Mouse (Mus musculus) retina, adult 2 months (tissue): ENCODE data around the gene Helt.

Experiments
- DNase-seq: peaks from one replicate; pipeline ENCODE4 v3.0.0-alpha.2; 2012; ENCODE audit warnings: low read depth, low spot score

The Helt gene

GRCm38 (mm10) chr8:46294181-46294892 is at the start of gene Helt:
Gene Helt (minus strand): TSS chr8:46294671.
- DNase-seq = no peak

- no peak for DNase-seq
Observed at GRCm38 (mm10) chr8:46342272-46342671, 47.8 kb upstream of the Helt start.

- DNase-seq = no peak
Observed at GRCm38 (mm10) chr8:46340381-46341273, 46.2 kb upstream of the Helt start.

- DNase-seq = no peak
Observed at GRCm38 (mm10) chr8:46339317-46339716, 44.8 kb upstream of the Helt start.

GRCm38 (mm10) chr8:46336351-46336750 is 41.9 kb upstream of the Helt start:
- no peak for DNase-seq

GRCm38 (mm10) chr8:46332389-46333061 is 38.1 kb upstream of the Helt start:
- DNase-seq = no peak

- DNase-seq = no peak
Observed at GRCm38 (mm10) chr8:46331801-46332200, 37.3 kb upstream of the Helt start.

- DNase-seq = no peak
Observed at GRCm38 (mm10) chr8:46329396-46329795, 34.9 kb upstream of the Helt start.

GRCm38 (mm10) chr8:46327284-46327683 is 32.8 kb upstream of the Helt start:
- no peak for DNase-seq

GRCm38 (mm10) chr8:46326715-46327114 is 32.2 kb upstream of the Helt start:
- DNase-seq = no peak

GRCm38 (mm10) chr8:46324676-46325075 is 30.2 kb upstream of the Helt start:
- DNase-seq = no peak

GRCm38 (mm10) chr8:46323672-46324191 is 29.3 kb upstream of the Helt start:
- no peak for DNase-seq

GRCm38 (mm10) chr8:46322833-46323232 is 28.4 kb upstream of the Helt start:
- DNase-seq = no peak

GRCm38 (mm10) chr8:46322421-46322820 is 27.9 kb upstream of the Helt start:
- DNase-seq = no peak

- no peak for DNase-seq
Observed at GRCm38 (mm10) chr8:46318802-46319201, 24.3 kb upstream of the Helt start.

GRCm38 (mm10) chr8:46317161-46317560 is 22.7 kb upstream of the Helt start:
- no peak for DNase-seq

- no peak for DNase-seq
Observed at GRCm38 (mm10) chr8:46313798-46314197, 19.3 kb upstream of the Helt start.

- peak; percentile 72 for DNase-seq
Observed at GRCm38 (mm10) chr8:46311159-46311558, 16.7 kb upstream of the Helt start.

- no peak for DNase-seq
Observed at GRCm38 (mm10) chr8:46308189-46308588, 13.7 kb upstream of the Helt start.

- DNase-seq = peak; percentile 40
Observed at GRCm38 (mm10) chr8:46305733-46306349, 11.4 kb upstream of the Helt start.

- no peak for DNase-seq
Observed at GRCm38 (mm10) chr8:46302121-46302520, 7.7 kb upstream of the Helt start.

- no peak for DNase-seq
Observed at GRCm38 (mm10) chr8:46298847-46299246, 4.4 kb upstream of the Helt start.
